Mouse (Mus musculus) testis, adult 2 months (tissue): ENCODE results near the gene Rrp1b.

Source experiments
- CTCF ChIP-seq: fragments of 200-500 bp; IDR thresholded peaks from 2 replicates; pipeline ENCODE4 v1.5.1; 2012; ENCODE audit warnings: low read depth, mild to moderate bottlenecking, inconsistent platforms, low read length, moderate library complexity; ENCODE audit not compliant: control insufficient read depth, insufficient read depth, insufficient replicate concordance
- POLR2A ChIP-seq: fragments of 200-500 bp; IDR thresholded peaks from 2 replicates; pipeline ENCODE4 v1.6.1; 2012; ENCODE audit warnings: low read depth, mild to moderate bottlenecking, inconsistent platforms, low read length, moderate library complexity; ENCODE audit not compliant: control insufficient read depth

DNA sequence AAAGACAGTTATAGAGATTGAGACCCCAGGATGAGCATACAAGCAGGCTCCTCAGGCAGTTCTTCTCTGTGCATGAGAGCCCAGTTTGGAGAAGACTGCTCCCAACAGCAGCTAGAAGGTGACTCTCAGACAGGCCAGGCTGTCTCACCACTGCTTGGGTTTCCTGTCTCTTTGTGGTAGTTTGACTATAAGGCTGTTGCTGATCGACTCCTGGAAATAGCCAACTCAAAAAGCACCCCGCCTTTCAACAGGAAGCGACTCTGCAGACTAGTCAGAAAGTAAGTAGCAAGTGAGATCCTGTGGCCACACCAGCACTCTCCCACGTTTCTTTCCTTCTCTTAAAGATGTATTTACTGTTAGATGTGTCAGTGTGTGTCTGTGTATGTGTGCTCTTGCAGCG lies 17.8 kb downstream of the Rrp1b start:
- no peak for TF ChIP-seq CTCF
- TF ChIP-seq POLR2A, result no peak
